Mouse (Mus musculus) left cerebral cortex, postnatal 36 days (tissue): ENCODE measurements at regions not wholly inside any gene's neighbourhood (a gene's known extent, or its start where the extent isn't known, plus 50 kb on each side); places are given as distances from the start of the nearest gene placed in this dataset.
A peak's percentile ranks its signal among the peaks of the same experiment; 100 is the strongest.

ENCODE experiments used
- DNase-seq, 2 experiments: peaks; one replicate each; pipeline ENCODE4 v3.0.0; 2021 to 2022; ENCODE audit warnings: low spot score in 2 of 2, mixed read lengths in 1 of 2
- intact Hi-C: fragments of 180-260 bp; cut with DNase I; formaldehyde crosslinking; loops from one replicate; pipeline ENCODE4 v1.15.1; 2025

DNA sequence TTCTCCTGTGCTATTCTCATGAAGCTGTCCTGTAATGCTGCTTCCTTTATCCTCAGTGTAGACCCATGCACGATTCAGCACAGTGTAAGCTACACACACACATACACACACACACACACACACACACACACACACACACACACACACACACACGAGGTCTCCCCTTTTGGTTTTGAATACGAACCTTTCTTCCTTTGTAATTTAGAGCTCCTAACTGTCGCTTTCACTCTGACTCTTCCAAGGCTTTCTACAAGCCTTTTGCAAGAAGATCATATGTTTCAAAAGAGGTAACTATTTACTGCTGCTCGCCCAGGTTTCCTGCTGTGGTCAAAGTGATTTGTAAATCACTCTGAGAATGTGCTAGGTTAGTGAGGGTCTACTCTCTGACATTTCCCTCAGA, 161.1 kb upstream of the Rgmb start:
- intact Hi-C loops: no loop called here
- DNase-seq: no peak

DNA sequence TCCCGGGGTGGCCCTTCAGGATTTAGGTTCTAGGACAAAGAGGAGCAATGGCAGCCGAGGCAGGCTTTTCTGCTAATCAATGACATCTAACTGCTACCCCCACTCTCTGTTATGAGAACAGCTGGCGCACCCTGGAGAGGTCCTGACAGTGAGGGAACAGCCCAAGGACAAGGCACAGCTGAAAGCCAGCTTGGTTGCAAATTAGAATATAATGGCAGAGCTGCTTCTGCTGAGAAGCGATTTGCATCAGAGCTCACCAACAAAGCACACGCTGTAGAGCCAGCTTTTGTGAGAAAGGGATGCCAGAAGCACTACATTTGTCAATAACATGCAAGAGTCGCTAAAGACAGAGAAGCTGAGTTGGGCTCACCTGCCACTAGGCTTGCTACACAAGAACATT, 159.5 kb upstream of the Rgmb start:
- intact Hi-C loops: no loop called here
- no peak for DNase-seq

DNA sequence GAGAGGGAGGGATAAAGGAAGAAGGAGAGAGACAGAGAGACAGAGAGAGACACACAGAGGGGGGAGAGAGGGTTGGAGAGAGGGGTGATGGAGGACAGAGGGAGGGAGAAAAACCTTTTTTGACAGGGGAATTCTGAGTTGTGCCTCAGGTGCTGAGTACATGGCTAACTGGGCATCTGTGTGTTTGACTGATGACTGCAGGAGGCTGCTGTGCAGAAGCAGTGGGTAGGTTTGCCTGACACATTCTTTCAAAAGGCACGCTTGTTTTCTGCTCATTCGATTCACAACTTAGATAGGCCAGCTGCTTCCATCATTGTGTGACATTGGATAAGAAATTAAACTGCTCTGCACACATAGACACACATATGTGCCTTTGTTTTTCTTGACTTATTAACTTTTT, 150.7 kb upstream of the Rgmb start:
- no peak for DNase-seq
- intact Hi-C loops: no loop called here

DNA sequence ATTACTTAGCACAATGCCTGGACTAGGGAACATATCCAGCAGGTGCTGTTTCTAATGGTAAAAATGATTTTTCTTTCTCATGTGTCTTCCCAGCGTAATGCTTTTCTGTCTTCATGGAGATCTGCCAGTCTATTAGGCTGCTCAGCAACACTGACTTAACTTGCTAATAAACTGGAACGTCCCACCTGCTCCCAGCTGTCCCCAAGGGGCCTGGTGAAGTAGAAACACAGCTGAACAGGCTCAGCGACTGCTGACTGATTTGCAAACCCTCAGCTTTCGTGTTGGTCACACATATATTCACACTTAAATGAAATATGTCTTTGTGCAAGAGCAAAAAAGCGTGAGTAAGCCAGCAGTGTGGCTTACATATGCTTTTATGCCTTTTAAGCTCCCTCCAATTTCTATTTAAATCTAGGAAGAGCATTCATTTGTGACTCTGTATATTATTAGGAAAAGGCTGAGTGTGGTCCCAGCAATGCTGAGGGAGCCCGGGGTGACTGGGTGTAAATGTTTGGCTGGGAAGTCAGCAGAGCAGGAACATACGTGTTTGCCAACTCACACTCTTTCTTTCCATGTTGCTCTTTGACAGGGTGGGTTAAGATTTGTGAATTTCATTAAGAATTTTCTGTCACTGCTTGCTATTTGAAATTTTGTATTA, 146.7 kb upstream of the Rgmb start:
- DNase-seq: no peak

DNA sequence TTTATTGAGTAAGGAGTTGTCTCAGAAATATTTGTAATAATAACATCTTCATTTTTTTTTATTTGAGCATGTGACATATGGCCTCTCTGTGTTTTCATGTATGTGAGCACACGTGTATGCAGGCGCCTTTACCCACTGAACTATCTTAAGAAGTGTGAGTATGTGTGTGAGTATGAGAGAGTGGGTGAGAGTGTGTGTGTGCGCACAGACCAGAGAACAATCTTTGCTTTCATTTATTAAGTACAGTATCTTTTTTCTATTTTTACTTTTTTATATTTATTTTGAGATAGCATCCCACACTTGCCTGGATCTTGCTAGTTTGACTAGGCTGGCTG, 140.5 kb upstream of the Rgmb start:
- intact Hi-C loops: no loop called here
- no peak for DNase-seq

More for the DNA sequence above, 146.7 kb upstream of the Rgmb start:
- intact Hi-C loops: no loop called here

DNA sequence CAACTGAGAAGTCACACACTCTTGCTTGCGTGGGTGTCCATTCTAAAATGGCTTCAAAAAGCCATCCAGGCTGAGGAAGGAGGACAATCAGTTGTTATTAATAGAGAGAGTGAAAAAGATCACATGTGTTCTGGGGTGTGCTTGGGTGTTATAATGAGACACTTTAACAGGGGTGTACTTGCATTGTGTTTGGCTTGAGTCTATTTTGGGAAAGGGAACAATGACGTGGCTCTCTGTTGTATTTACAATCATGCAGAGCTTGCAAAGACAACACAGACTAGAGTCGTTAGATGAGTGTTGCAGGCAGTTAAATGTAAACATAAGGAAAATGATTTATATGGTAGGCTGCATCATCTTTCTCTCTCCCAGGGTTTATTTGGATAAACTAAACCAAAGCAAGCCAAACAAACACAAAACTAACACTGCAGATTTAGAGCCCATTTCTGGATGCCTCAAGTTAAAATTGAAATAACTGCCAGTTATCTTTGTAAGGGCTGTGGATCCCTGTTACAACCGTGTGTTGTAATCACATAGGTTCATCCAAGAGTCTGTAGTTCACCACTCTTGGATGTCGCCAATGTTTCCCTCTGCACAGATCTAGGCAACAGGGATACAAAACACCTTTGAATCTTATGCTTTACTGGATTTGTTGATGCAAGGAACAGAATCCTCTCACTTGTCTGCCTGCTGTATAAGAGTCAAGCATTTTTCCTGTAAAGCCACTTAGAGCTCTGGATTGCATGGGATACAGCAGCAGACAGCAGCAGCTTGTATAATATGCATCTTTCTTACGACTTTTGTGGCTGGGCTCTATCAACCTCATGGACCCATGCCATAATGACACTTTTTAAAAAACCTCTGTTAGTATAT, 139.9 kb upstream of the Rgmb start:
- no peak for DNase-seq
- intact Hi-C loops: no loop called here

DNA sequence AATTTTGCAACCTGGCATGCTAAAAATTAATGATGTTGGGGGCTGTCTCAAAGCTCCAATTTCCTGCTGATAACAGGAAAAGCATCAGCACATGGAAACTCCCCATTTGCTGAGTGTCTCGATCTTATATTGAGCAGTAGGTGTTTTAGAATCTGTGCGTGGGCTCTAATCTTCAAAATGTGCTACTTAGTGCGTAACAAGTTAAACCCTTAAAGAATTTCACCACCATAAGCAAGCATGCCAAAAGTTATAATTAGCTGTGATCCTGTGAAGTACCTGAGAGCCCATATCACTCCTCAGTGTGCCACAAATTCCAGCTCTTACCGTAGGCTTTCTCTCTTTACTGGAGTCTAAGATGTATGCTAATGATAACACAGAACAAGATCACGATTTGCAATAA, 137.5 kb upstream of the Rgmb start:
- no peak for DNase-seq
- intact Hi-C loops: no loop called here

DNA sequence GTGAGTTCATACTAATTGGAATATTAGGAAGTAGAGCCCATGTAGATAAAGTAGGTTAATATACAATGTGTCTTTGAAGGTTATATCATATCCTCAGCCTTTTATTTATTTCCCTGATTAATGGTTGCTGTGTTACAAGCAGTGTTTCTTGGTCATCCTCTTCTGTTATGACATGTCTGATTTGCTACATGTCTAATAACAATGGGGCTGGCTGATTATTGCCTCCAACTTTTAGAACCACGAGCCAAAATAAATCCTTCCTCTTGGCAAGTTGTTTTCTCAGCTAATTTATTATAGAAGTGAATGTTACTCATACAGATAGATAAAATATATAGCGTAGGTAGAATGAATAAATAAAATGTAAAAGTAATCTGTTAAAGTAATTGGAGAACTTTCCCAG, 124.8 kb upstream of the Rgmb start:
- DNase-seq: no peak
- intact Hi-C loops: no loop called here

DNA sequence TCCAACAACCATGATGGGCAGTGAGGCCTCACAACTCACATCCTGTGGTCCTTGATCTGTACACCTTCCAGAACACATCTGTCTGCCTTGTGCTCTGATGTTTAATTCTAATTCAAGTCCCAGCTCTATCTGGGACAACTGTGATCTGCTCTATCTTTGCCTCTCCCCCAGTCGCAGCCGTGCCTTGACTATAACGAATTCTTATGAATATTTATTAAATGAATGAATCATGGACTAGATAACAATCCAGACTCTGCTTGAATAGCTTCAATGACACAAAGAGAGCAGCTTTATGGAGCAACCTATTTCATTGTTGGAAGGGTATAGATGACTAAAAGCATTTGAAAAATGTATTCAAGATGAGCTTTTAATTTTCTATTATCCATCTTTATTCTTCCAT, 120.8 kb upstream of the Rgmb start:
- intact Hi-C loops: no loop called here

DNA sequence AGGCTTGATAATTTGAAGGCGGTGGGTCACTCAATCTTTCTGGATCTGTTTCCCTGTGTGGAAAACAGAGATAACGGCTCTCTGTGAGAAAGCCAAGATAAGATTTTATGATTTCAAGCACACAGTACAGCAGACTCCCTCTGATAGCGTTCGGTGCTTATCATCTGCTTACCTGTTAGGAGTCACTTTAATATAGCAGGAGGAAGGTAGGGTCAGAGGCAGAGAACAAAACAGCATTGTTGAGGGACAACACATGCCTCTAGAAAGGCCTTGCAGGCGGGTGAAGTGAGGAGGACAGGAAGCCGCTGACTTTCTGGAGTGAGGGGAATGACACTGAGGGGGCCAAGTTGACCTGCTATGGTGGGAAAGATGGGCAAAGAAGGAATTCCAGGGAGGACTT, 118.9 kb upstream of the Rgmb start:
- DNase-seq: no peak
- intact Hi-C loops: no loop called here

More for the DNA sequence above, 120.8 kb upstream of the Rgmb start:
- no peak for DNase-seq

DNA sequence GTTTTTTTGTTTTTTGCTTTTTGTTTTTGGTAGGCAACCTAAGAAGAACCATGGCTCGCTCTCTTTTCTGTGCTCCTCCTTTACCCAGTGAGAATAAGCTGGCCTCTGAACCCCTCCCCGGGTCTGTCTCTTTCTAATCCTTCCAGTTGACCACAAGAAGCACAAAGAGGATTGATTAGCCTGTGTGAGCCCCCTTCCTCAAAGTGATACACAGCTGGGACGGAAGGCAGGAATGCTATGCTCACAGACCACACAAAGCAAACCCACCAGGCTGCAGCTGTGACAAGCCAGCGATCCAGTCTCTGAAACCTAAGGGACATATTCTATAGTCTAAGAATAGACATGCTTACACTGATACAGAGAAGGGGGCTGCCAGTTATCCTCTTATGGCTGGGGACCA, 111.5 kb upstream of the Rgmb start:
- intact Hi-C loops: no loop called here
- no peak for DNase-seq

DNA sequence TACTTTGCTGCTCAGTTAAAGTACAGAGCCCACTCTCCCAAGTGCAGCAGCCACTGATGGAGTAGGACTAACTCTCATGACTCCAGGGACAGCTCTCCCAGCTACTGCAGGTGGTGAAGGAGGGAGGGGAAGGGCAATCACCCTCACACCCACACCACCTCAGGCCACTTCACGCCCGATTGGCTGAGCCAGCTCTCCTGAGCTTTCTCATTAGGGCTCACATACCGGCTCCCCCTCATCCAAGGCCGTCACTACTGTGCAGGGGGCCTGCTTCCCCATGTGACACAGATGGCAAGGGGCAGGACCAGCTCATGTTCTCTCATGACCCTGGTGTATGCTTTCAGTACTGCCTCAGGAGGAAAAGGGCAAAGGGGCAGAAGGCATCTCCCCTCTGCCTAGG, 87.8 kb upstream of the Rgmb start:
- intact Hi-C loops: no loop called here
- no peak for DNase-seq

DNA sequence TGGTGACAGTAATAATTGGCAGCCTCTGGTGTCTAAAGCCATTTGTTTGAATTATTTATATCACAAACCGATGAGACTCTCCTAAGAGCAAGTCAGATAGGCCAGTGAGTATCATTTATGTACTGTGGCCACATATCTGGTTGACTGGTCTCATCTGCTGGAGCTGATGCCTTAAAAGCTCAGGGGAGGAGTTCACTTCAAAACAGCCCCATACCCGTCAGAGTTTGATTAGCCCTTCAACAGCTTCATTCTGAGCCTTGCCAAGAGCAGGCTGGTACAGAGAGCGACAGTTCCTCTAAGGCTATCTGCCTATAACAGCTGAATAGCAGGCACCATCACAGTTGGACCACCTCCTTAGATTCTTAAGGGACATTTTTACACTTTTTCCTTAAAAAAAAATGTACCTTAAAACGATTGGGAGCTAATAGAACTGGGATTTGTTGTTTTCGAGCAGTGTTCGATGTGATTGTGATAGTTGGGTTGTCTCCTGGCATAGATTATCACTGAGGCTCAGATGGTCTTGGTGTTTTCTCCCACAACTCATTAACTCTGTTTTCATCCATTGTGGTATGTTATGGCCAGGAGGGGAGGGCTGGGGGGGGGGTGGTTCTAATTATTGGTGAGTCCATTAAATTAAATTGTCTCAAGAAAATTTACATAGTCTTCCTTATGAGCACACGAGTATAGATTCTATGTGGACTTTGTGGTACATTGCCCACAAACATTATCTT, 68.0 kb upstream of the Rgmb start:
- DNase-seq: no peak
- intact Hi-C loops: no loop called here

DNA sequence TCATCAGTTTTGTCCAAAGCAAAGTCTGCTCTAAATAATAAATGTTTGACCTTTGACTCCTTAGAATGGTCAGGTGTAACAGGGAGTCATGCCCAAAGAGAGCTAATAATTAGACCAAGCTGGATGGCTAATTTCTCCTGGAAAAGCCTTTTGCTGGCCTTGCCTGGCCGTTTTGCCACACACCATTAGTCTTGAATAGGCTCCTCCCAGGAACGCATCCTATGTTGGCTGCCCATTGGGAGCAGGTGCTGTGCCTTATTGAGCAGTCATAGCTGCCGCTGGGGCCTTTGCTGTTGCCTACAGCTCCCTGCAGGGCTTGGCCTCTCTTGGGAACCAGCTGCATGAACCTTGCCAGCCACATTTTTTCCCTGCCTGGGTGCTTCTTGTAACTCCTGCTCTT, 65.1 kb upstream of the Rgmb start:
- intact Hi-C loops: no loop called here
- DNase-seq: no peak

DNA sequence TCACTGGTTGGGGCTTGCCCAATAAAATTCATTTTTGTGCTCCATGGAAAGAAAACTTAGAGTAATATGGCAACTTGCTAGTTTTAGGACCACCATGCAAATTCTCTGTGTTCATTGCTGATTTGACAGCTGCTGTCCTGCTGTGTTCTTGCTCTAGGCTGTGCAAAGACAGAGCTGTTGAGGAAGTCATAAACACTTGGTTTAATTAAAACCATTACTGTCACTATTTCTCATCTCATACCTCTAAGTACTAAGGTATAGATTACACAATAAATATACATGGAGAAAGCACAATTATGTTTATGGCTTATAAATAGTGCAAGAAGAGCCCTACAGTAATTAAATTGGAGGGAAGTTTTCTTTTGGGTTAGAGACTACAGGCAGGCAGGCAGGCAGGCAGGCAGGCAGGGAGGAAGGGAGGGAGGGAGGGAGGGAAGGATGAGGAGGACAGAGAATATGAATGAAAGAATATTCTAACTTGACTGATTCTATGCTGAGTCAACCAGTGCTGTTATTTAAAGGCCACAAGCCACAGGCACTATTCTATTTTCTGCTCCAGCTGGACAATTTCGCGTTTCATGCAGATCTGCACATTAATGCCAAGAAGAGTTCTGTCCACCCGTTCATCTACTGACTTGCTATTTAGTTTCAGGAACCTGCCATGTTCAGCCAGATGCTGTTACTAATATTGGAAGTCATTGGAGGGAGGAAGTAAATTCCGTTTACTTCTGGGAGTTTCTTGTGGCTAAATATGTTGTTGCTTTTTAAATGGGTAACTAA, 61.2 kb upstream of the Rgmb start:
- peak; percentile 3 for DNase-seq
- intact Hi-C loops: no loop called here

DNA sequence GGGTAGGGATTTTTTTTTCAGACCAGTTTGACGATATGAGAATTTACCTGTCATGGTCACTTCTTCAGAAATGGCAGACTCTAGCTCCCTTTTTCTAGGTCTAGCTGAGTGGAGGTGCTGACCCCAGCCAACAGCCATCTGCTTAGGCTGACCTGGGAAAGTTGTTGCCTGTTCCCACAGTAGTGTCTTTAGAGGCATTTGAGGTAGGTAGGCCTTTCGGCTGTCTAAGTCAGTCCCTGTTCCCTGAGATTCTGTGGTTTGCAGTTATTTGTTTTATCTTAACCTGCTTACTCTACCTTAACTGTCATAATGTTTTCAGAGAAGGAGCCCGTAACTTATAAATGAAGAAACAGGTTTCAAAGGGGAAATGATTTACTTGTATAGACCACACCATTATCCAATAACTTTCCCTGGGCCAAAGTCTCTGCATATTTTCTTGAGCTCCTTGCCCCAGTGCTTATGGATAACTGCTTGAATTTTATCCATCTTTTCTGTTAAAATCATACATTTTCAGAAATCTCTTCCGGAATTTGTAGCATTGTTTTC, 59.8 kb upstream of the Rgmb start:
- DNase-seq: no peak
- intact Hi-C loops: no loop called here

DNA sequence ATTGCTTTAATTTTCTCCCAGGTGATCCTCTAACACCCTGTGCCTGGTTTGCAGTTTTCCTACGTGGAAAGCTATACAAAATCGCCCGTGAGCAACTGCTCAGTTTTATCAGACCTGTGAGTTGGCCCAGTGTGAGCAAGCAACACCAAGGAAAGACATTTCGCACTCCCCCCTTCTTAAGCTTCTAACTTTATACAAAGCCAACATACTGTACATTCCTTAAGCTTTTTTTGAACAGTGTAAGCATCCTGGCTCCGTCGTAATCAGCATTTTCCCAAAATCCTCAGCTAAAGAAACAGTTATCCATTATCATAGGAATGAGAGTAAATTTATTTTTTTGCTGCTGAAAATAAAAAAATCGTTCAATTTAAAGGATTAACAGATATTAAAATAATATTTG, 52.0 kb upstream of the Rgmb start:
- DNase-seq: no peak
- intact Hi-C loops: no loop called here

DNA sequence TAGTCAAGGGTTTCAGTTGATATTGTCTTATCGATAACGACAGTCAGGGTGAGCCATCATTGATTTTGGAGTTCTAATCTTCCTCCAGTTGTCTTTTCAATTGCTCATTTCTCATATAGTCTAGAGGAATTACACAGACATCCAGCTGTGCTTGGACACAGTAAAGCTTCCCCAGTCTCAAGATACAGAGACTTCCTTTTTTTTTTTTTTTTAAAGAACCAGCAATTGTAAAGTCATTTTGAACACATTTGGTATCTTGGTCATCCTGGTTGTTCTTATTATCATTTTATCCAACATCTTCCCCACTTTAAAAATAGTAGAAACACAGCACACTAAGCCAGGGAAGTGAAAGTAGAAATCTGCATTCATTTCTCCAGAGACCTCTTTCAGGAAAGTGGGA, 51.4 kb upstream of the Rgmb start:
- no peak for DNase-seq
- intact Hi-C loops: no loop called here
